Mouse (Mus musculus): Measurements from ENCODE around the gene Gpsm3. TPM values are rescaled to one million over a fixed set of nuclear protein-coding genes. Genes with fewer than 3 reads are reported as not detected.

Gpsm3 gene
- total and polyA plus RNA-seq, 2 experiments from 2014 or later, result 0.53 to 6.0 TPM

DNA sequence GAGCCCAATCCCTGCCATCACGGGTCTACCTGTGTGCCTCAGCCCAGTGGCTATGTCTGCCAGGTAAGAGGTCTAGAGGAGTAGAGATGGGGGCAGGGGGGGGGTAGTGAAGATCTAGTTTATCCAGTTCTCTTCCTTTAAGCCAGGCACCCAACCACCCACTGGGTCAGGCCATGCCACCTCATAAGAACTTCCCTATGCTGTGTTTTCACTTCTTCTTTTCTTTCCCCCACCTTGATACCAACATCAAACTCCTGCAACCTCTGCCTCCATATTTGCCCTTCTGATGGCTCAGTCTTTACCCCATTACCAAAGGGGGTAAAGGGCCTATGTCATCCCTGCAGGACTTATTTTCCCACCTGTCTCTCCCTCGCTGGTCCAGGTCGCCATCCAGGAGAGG is 11.5 kb upstream of the Gpsm3 start:
- Histone ChIP-seq H3K4me2 (ENCODE audit: low read depth, low read length) (no peak overlapping the region), H3K9ac (replicated peaks; ENCODE audit: low read depth, low read length) (no peak overlapping the region), H3K27ac (ENCODE audit: low read depth) (no peak overlapping the region), H3K4me1 (ENCODE audit: control insufficient read depth, insufficient read depth) (no peaks in the 10 kb centered on the region), H3K9me3 (replicated peaks; ENCODE audit: control insufficient read depth, low read length) (no peaks in the 10 kb centered on the region), H3K36me3 (replicated peaks; ENCODE audit: control insufficient read depth, insufficient read depth, low read length) (0 out of 2 replicates have a peak, but pooled peaks cover 4% of the 10 kb centered on the region), H3K4me3 (ENCODE audit: low read depth, low read length) (no peak overlapping the region), H3K27me3 (ENCODE audit: control insufficient read depth, insufficient read depth, low read length) (no peaks in the 10 kb centered on the region)
- DNase-seq (ENCODE audit: low spot score) (no peak), ATAC-seq (ENCODE audit: insufficient read depth, low read depth) (no peak)
- WGBS, result 91% methylated on average over 3 of the region's 3 CpGs
- TF ChIP-seq EP300 (IDR thresholded peaks at IDR 0.05; ENCODE audit: low read depth) (no peak), CTCF (IDR thresholded peaks at IDR 0.05; ENCODE audit: low read depth) (no peak)

DNA sequence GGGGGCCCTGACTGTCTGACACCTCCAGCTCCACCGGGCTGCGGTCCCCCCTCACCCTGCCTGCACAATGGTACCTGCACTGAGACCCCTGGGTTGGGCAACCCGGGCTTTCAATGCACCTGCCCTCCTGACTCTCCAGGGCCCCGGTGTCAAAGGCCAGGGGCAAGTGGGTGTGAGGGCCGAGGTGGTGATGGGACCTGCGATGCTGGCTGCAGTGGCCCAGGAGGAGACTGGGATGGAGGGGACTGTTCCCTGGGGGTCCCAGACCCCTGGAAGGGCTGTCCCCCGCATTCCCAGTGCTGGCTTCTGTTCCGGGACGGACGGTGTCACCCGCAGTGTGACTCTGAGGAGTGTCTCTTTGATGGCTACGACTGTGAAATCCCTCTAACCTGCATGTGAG is 7.1 kb upstream of the Gpsm3 start:
- Histone ChIP-seq H3K4me3 (ENCODE audit: low read depth, low read length) (no peak overlapping the region), H3K4me2 (ENCODE audit: low read depth, low read length) (no peak overlapping the region), H3K9me3 (replicated peaks; ENCODE audit: control insufficient read depth, low read length) (no peaks in the 10 kb centered on the region), H3K27me3 (ENCODE audit: control insufficient read depth, insufficient read depth, low read length) (no peaks in the 10 kb centered on the region), H3K4me1 (ENCODE audit: control insufficient read depth, insufficient read depth) (peaks cover 4% of the 10 kb centered on the region), H3K36me3 (replicated peaks; ENCODE audit: control insufficient read depth, insufficient read depth, low read length) (0 out of 2 replicates have a peak, but pooled peaks cover under 1% of the 10 kb centered on the region), H3K9ac (replicated peaks; ENCODE audit: low read depth, low read length) (no peak overlapping the region), H3K27ac (ENCODE audit: low read depth) (no peak overlapping the region)
- no peak for TF ChIP-seq EP300 (IDR thresholded peaks at IDR 0.05; ENCODE audit: low read depth)
- TF ChIP-seq CTCF (IDR thresholded peaks at IDR 0.05; ENCODE audit: low read depth), result no peak
- no peak for ATAC-seq (ENCODE audit: insufficient read depth, low read depth)
- DNase-seq (ENCODE audit: low spot score), result no peak
- WGBS, result 76% methylated on average over 12 of the region's 12 CpGs

DNA sequence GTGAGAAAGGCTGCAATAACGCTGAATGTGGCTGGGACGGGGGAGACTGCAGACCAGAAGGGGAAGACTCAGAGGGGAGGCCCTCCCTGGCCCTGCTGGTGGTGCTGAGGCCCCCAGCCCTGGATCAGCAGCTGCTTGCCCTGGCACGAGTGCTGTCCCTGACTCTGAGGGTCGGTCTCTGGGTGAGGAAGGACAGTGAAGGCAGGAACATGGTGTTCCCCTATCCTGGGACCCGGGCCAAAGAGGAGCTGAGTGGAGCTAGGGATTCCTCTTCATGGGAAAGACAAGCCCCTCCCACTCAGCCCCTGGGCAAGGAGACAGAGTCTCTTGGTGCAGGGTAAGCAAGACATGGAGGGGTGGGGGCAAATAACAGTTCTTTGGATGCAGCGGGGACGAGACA is 6.2 kb upstream of the Gpsm3 start:
- 55% methylated on average over 7 of the region's 7 CpGs for WGBS
- TF ChIP-seq CTCF (IDR thresholded peaks at IDR 0.05; ENCODE audit: low read depth) (no peak), EP300 (IDR thresholded peaks at IDR 0.05; ENCODE audit: low read depth) (no peak)
- Histone ChIP-seq H3K9ac (replicated peaks; ENCODE audit: low read depth, low read length) (no peak overlapping the region), H3K4me1 (ENCODE audit: control insufficient read depth, insufficient read depth) (peaks cover 9% of the 10 kb centered on the region), H3K27ac (ENCODE audit: low read depth) (no peak overlapping the region), H3K27me3 (ENCODE audit: control insufficient read depth, insufficient read depth, low read length) (no peaks in the 10 kb centered on the region), H3K4me3 (ENCODE audit: low read depth, low read length) (no peak overlapping the region), H3K9me3 (replicated peaks; ENCODE audit: control insufficient read depth, low read length) (no peaks in the 10 kb centered on the region), H3K4me2 (ENCODE audit: low read depth, low read length) (no peak overlapping the region), H3K36me3 (replicated peaks; ENCODE audit: control insufficient read depth, insufficient read depth, low read length) (no peaks in the 10 kb centered on the region)
- no peak for DNase-seq (ENCODE audit: low spot score)
- no peak for ATAC-seq (ENCODE audit: insufficient read depth, low read depth)

DNA sequence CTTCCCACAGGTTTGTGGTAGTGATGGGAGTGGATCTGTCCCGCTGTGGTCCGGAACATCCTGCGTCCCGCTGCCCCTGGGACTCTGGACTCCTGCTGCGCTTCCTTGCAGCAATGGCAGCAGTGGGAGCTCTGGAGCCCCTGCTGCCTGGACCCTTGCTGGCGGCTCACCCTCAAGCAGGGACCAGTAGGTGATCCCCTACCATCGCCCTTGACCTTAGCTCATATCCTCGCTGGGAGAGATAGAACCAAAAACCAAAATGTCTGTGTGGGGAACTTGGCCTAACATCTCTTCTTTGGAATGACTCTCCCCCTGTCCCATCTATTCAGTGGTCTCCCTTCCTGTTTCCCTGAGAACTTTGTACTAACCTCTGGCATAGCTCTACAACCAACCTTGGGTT is 5.8 kb upstream of the Gpsm3 start:
- DNase-seq (ENCODE audit: low spot score) (no peak), ATAC-seq (ENCODE audit: insufficient read depth, low read depth) (no peak)
- Histone ChIP-seq H3K27me3 (ENCODE audit: control insufficient read depth, insufficient read depth, low read length) (no peaks in the 10 kb centered on the region), H3K4me1 (ENCODE audit: control insufficient read depth, insufficient read depth) (peaks cover 13% of the 10 kb centered on the region), H3K9ac (replicated peaks; ENCODE audit: low read depth, low read length) (no peak overlapping the region), H3K36me3 (replicated peaks; ENCODE audit: control insufficient read depth, insufficient read depth, low read length) (no peaks in the 10 kb centered on the region), H3K4me2 (ENCODE audit: low read depth, low read length) (no peak overlapping the region), H3K27ac (ENCODE audit: low read depth) (no peak overlapping the region), H3K4me3 (ENCODE audit: low read depth, low read length) (no peak overlapping the region), H3K9me3 (replicated peaks; ENCODE audit: control insufficient read depth, low read length) (no peaks in the 10 kb centered on the region)
- 93% methylated on average over 8 of the region's 8 CpGs for WGBS
- TF ChIP-seq EP300 (IDR thresholded peaks at IDR 0.05; ENCODE audit: low read depth) (no peak), CTCF (IDR thresholded peaks at IDR 0.05; ENCODE audit: low read depth) (no peak)

DNA sequence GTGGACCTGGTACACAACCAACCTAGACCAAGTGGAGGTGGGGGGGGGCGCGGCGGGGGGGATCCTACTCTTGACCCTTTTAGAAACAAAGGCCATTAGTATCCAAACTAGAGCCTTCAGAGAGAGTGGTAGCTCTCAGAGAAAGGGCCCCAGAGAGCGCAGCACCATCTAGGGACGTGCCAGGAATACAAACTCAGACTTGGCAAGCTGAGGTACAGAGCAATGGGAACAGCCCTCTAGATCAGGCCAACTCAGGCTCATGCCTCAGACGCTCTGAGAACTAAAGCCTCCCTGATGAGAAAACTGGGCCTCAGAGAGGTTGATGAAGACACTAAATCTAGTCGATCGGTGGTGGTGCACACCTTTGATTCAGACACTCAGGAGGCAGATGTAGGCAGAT is 4.5 kb upstream of the Gpsm3 start:
- no peak overlapping the region for H3K4me3 ChIP-seq (ENCODE audit: low read depth, low read length)
- DNase-seq (ENCODE audit: low spot score) (no peak), ATAC-seq (ENCODE audit: insufficient read depth, low read depth) (no peak)
- H3K4me2 ChIP-seq (ENCODE audit: low read depth, low read length), result no peak overlapping the region
- no peaks in the 10 kb centered on the region for H3K27me3 ChIP-seq (ENCODE audit: control insufficient read depth, insufficient read depth, low read length)
- H3K4me1 ChIP-seq (ENCODE audit: control insufficient read depth, insufficient read depth), result peaks cover 15% of the 10 kb centered on the region
- no peak overlapping the region for H3K9ac ChIP-seq (replicated peaks; ENCODE audit: low read depth, low read length)
- TF ChIP-seq EP300 (IDR thresholded peaks at IDR 0.05; ENCODE audit: low read depth), result no peak
- no peak for TF ChIP-seq CTCF (IDR thresholded peaks at IDR 0.05; ENCODE audit: low read depth)
- WGBS, result 88% methylated on average over 8 of the region's 8 CpGs
- H3K9me3 ChIP-seq (replicated peaks; ENCODE audit: control insufficient read depth, low read length), result no peaks in the 10 kb centered on the region
- no peak overlapping the region for H3K27ac ChIP-seq (ENCODE audit: low read depth)
- H3K36me3 ChIP-seq (replicated peaks; ENCODE audit: control insufficient read depth, insufficient read depth, low read length), result no peaks in the 10 kb centered on the region

Data from heart, postnatal 0 days (tissue).